Mouse (Mus musculus) bone marrow macrophage, adult 2 months (primary cell): Measurements from ENCODE around the gene Chst3. TPM values are rescaled to one million over a fixed set of nuclear protein-coding genes. Genes with fewer than 3 reads are reported as not detected.

Experiments used
- H3K27ac ChIP-seq: 2 replicates; pipeline ENCODE4 v1.5.1; 2012; ENCODE audit warnings: low read depth, low read length; ENCODE audit not compliant: insufficient read depth
- H3K4me1 ChIP-seq: 2 replicates; pipeline ENCODE4 v1.6.1; 2012; ENCODE audit warnings: low read length; ENCODE audit not compliant: control insufficient read depth, insufficient read depth
- H3K4me3 ChIP-seq: 2 replicates; pipeline ENCODE4 v1.5.1; 2012; ENCODE audit warnings: mild to moderate bottlenecking, low read length, moderate library complexity; ENCODE audit not compliant: insufficient read depth
- CTCF ChIP-seq: IDR thresholded peaks from 2 replicates; pipeline ENCODE4 v1.5.1; 2012; ENCODE audit warnings: low read depth, mild to moderate bottlenecking, low read length, moderate library complexity
- POLR2A ChIP-seq: IDR thresholded peaks from 2 replicates; pipeline ENCODE4 v1.6.1; 2012; ENCODE audit warnings: mild to moderate bottlenecking, low read depth, low read length, borderline replicate concordance
- polyA plus RNA-seq: library from polyadenylated mRNA; stranded (reverse); fragments of >200 nt; gene quantifications from 2 replicates; pipeline ENCODE4 v1.2.4, GENCODE M21; 2012; ENCODE audit not compliant: missing spikeins, insufficient read depth, insufficient read length

Chst3 gene
- polyA plus RNA-seq: 0.75 and 0.80 TPM in 2 replicates

- Histone ChIP-seq H3K4me1 (peaks cover 28% of the 10 kb centered on the region), H3K27ac (peak within 1 kb of the TSS; percentile 19), H3K4me3 (peak within 1 kb of the TSS; percentile 79)
- TF ChIP-seq CTCF (no peak), POLR2A (no peak)
These were observed at the start of gene Chst3 for GRCm38 (mm10) chr10:60218591-60219499. Gene Chst3 (minus strand): TSS chr10:60219260.

GRCm38 (mm10) chr10:60268738-60269137, 49.7 kb upstream of the Chst3 start:
- H3K4me1 ChIP-seq: peaks cover 48% of the 10 kb centered on the region
- peak overlapping the region; percentile 31; the same call in 1 of the 2 replicates for H3K4me3 ChIP-seq
- peak overlapping the region; percentile 98 for H3K27ac ChIP-seq
- TF ChIP-seq POLR2A: no peak
- TF ChIP-seq CTCF: no peak

- Histone ChIP-seq H3K27ac (no peak overlapping the region), H3K4me1 (peaks cover 49% of the 10 kb centered on the region), H3K4me3 (no peak overlapping the region)
- TF ChIP-seq POLR2A: no peak
- no peak for TF ChIP-seq CTCF
These were observed 47.9 kb upstream of the Chst3 start for GRCm38 (mm10) chr10:60266842-60267401.

- H3K4me1 ChIP-seq: peaks cover 55% of the 10 kb centered on the region
- no peak for TF ChIP-seq POLR2A
- TF ChIP-seq CTCF: no peak
- H3K4me3 ChIP-seq: no peak overlapping the region
- no peak overlapping the region for H3K27ac ChIP-seq
These were observed 46.2 kb upstream of the Chst3 start for GRCm38 (mm10) chr10:60265252-60265651.

- Histone ChIP-seq H3K4me3 (no peak overlapping the region), H3K27ac (peak overlapping the region; percentile 85), H3K4me1 (peaks cover 57% of the 10 kb centered on the region)
- TF ChIP-seq CTCF (no peak), POLR2A (no peak)
These were observed 44.3 kb upstream of the Chst3 start for GRCm38 (mm10) chr10:60263351-60263750.

GRCm38 (mm10) chr10:60262386-60262785, 43.3 kb upstream of the Chst3 start:
- H3K4me1 ChIP-seq: peaks cover 57% of the 10 kb centered on the region
- TF ChIP-seq POLR2A (no peak), CTCF (no peak)
- peak overlapping the region; percentile 97 for H3K27ac ChIP-seq
- H3K4me3 ChIP-seq: no peak overlapping the region

GRCm38 (mm10) chr10:60261530-60261929, 42.5 kb upstream of the Chst3 start:
- no peak overlapping the region for H3K4me3 ChIP-seq
- peaks cover 58% of the 10 kb centered on the region for H3K4me1 ChIP-seq
- TF ChIP-seq POLR2A (no peak), CTCF (no peak)
- H3K27ac ChIP-seq: peak overlapping the region; percentile 97

- Histone ChIP-seq H3K4me1 (peaks cover 58% of the 10 kb centered on the region), H3K4me3 (no peak overlapping the region), H3K27ac (peak overlapping the region; percentile 97)
- TF ChIP-seq CTCF (no peak), POLR2A (no peak)
These were observed 41.7 kb upstream of the Chst3 start for GRCm38 (mm10) chr10:60260557-60261294.

- TF ChIP-seq POLR2A (no peak), CTCF (no peak)
- Histone ChIP-seq H3K4me3 (no peak overlapping the region), H3K27ac (no peak overlapping the region), H3K4me1 (peaks cover 60% of the 10 kb centered on the region)
These were observed 38.3 kb upstream of the Chst3 start for GRCm38 (mm10) chr10:60257261-60257825.
